Mouse (Mus musculus): Measurements from ENCODE around the gene Pde8a.

- TF ChIP-seq EP300 (IDR thresholded peaks at IDR 0.05) (no peak), CTCF (IDR thresholded peaks at IDR 0.05) (no peak)
These were observed 65.6 kb downstream of the Pde8a start for GRCm38 (mm10) chr7:81278966-81279365.

Data from lung, postnatal 0 days (tissue).